Mouse (Mus musculus) spleen, postnatal 36 days (tissue): ENCODE measurements around the gene Sema4a.

ENCODE experiments used
- DNase-seq, 2 experiments: peaks; one replicate each; pipeline ENCODE4 v3.0.0; 2022; ENCODE audit warnings: low spot score in 2 of 2, mixed read lengths in 1 of 2

The Sema4a gene

DNA sequence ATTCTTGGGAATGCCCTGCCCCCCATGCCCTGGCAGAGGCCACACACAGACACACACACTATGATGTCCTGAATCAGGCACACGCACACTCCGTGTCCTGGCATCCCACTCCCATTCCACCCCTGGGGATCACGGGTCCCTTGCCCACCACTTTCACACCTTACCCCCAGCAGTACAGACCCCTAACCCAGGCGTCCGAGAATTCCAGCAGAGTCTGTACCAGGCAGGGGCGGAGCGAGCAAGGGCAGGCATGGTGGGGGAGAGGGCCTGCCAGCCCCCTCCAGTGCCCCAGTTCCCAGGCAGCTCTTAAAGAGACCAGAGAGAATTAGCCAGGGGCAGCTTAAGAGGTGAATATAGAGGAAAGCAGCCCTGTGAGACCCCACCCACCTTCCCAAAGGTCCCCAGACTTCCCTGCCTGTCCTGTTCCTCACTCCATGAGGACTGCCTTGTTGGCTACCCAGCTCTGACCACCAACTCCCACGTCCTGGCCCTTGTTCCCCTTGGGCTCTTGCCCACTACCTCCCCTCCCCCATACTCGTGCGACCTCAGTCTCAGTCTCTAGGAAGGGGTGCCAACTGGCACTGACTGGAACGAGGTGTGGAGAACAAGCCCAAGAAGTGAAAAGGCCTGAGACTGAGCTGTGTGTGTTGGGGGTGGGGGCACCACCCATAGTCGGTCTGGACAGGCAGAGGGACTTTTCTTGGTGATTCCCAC is at the start of gene Sema4a:
Gene Sema4a, minus strand, starts transcription at position 200 of the 714 bp plus-strand sequence.
- DNase-seq: no peak

DNA sequence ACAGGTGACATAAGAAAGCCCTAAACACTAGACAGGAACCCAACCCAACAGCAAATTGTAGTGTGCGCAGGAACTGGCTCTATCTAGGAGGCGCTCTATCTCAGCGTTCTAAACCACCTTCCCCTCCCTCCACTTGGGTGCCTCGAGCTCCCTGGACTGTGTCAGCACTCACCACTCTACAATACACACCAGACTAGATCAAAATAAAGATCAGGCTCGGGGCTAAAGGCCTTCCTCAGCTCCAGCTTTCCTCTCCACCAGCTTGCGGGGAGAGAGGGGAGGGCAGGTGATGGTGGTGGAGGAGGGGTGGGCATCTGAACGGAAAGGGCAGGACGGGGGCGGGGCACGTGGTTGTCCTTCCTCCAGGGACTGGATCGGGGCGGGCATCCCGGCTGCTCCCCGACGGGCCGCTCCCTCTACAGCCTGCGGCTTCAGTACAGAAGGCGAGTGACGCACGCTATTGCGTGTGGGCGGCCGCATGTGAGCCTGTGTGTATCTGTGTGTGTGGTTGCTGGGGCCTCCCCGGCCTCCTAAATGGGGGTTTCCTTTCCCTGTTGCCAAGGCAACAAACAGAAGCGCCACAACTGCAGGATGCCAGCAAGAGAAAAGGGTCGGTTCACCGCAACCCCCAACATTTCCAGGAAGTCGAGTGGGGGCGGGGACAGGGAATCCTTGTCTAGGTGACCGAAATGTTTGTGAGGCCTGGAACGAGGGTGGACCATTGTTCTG is 48.9 kb upstream of the Sema4a start, which contains the start of gene Lmna:
Gene Lmna, minus strand, starts transcription at position 265 of the 729 bp plus-strand sequence.
- peak; percentile 91 to 92 for DNase-seq

DNA sequence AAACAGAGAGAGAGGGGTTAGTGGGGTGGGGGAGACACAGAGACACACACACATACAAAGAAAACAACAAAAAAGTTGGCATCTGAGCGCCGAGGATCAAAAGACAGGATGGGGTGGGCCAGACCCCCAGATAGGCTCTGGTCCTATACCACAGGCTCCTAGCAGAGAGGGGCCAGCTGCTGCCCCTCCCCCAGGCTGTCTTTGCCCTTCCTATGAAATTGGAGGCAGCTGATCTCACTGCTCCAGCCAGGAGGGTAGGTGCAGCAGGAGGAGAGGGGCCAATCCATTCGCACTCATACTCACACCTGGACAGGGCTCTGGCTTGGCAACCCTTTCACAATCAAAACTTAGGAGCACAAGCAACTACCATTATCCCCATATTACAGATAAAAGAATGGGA is 48.3 kb upstream of the Sema4a start:
- DNase-seq: no peak

DNA sequence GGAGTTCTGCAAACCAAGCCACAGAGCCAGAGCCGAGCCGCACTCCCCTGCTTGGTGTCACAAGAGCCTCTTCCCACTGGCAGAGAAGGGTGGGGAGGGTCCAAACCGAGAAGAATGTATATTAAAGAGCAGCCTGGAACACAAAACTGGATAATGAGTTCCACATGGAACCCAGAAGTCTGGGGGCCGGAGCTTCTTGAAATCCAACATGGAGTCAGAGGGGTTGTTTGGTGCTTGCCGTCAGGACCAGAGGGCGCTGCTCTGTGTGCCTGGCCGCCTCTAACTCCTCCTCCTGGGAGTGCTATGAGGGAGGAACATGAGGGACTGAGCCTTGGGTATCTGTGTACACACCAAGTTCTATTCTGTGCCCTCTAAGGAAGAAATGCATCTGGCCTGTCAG is 44.8 kb upstream of the Sema4a start:
- no peak for DNase-seq

DNA sequence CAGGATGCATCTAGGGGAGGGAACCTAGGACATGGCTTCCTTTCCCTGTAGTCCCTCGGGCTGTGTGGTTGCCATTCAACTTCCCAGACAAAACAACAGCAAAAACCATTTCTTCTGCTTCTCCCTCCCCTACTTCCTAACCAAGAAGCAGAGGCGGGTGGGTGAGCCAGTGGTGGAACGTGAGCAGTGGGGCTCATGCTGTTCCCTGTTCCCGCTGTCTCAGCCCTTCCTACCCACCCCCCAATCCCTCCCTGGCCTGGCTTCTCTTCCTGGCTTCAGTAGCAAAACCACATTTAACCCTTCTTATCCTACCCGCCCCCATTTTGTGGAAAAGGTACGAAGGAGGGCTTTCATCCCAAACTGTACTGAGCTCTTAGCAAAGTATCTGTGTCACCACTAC is 44.1 kb upstream of the Sema4a start:
- no peak for DNase-seq

- no peak for DNase-seq
These were observed 43.1 kb upstream of the Sema4a start for GRCm38 (mm10) chr3:88503881-88504746.

GRCm38 (mm10) chr3:88503505-88503863 is 42.5 kb upstream of the Sema4a start:
- DNase-seq: no peak

DNA sequence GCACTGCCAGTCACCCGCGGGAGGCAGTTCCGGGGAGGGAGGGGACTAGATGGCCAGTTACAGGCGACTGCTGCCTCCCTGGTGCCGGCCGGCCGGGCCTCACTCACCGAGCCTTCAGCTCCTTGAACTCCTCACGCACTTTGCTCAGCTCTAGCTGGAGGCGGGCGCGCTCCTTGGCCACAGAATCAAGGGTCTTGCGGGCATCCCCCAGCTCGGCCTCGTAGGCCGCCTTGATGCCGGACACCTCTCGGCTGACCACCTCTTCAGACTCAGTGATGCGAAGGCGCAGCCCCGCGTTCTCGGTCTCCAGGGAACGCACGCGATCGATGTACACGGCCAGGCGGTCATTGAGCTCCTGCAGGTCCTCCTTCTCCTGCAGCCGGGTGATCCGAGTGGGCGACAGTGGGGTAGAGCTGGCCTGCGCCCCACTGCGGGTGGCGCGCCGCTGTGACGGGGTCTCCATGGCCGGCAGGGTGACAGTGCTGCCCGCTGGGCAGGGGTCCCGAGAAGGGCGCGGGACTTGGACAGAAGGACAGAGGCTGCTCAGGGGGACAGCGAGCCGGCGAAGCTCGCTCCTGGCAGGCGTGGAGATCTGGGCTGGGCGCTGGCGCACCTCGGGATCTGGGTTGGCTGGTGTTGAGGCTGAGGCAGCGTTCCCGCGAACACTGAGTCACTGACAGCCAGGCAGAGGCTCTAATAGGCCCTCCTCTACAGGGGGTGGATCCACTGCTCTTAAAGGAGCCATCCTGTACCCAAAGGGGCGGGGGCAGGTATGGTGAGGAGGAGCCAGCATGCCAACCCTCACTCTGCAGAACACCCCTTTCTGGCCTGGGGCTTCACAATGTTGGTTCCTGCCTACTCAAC is 41.9 kb upstream of the Sema4a start:
- peak; percentile 70 to 78 for DNase-seq

GRCm38 (mm10) chr3:88502031-88502571 is 41.1 kb upstream of the Sema4a start:
- DNase-seq: no peak

- DNase-seq: no peak
These were observed 40.5 kb upstream of the Sema4a start for GRCm38 (mm10) chr3:88501366-88502030.

- DNase-seq: no peak
These were observed 39.8 kb upstream of the Sema4a start for GRCm38 (mm10) chr3:88500655-88501365.

DNA sequence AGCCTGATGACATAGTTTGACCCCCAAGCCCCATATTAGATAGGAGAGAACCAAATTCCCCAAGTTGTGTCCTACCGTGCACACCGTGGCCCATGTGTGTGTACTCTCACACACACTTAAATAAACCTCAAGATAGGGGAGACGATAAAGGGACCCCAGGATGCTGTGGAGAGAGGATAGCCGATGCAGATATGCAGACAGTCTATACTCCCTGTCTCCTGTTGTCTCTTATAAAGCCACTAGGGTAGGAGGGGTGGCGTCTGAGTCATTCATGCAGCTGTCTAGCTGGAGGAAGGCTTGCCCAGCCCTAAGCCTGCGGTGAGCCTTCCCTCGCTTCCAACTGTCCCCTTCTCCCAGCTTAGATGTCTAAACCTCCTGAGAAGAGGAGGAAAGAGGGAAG is 39.1 kb upstream of the Sema4a start:
- no peak for DNase-seq

GRCm38 (mm10) chr3:88499580-88499979 is 38.6 kb upstream of the Sema4a start:
- no peak for DNase-seq

DNA sequence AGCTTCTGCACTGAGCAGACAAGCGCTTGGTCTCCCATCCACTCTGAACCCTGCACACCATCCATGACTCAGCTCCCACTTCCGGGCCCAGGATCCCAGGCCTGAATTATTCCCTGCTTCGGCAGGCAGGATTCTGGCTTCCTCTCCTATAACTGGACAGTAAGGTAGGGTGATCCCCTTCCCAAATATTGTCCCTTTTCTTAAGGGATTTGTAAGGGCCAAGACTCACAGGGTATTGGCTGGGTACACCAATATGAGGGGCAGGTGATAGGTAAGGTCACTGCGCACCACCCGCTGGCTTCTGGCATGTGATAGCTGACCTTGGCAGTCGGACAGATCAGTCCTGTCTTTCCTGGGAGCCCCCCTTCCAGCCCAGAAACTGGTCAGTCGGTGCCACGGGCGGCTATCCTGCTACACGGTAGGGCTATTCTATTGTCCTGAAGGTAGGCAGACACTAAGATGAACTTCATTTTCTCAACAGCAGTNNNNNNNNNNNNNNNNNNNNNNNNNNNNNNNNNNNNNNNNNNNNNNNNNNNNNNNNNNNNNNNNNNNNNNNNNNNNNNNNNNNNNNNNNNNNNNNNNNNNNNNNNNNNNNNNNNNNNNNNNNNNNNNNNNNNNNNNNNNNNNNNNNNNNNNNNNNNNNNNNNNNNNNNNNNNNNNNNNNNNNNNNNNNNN is 34.9 kb upstream of the Sema4a start:
- no peak for DNase-seq

- DNase-seq: peak in 1 of 2 experiments; percentile 46
These were observed 34.0 kb upstream of the Sema4a start for GRCm38 (mm10) chr3:88494836-88495628.

DNA sequence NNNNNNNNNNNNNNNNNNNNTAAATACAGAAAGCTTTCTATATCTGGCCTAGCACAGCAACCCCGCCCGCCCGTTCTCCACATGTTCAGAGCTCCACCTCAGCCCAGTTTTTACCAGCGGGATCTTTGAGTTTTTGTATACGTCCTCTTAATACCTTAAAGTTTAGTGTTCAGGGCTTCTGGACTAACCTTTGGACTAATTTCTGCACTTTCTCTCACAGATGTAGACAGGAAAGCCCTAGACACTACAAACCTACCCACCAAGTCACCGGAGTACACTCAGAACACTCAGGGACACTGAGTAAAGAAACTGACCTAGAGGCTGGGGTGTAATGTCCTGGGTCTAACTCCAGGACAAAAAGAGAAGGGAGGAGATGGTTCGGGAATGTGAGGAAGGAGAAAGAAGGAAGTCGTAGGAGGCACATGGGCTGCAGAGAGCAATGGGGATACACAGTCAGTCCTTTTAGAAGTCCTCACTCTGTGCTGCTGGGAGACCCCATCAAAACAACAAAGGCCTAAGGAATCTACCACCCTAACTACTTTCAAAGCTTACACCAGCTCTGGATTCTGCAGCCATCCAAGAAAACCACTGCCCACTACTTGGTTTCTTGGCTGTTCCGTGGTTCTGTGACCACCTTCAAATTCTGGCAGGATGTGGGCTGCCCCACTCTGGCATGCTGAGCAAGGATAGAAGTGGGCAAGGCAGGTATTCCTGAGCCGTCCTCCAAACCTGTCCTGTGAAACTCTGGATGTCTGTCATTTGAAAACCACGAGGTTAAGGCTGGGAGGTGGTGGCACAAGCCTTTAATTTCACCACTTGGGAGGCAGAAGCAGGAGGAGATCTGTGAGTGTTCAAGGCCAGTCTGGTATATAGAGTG is 33.0 kb upstream of the Sema4a start:
- DNase-seq: no peak

- DNase-seq: no peak
These were observed 26.4 kb upstream of the Sema4a start for GRCm38 (mm10) chr3:88487396-88487795.
